Mouse (Mus musculus): ENCODE results near the gene 1700011L22Rik.

Gene 1700011L22Rik

DNA sequence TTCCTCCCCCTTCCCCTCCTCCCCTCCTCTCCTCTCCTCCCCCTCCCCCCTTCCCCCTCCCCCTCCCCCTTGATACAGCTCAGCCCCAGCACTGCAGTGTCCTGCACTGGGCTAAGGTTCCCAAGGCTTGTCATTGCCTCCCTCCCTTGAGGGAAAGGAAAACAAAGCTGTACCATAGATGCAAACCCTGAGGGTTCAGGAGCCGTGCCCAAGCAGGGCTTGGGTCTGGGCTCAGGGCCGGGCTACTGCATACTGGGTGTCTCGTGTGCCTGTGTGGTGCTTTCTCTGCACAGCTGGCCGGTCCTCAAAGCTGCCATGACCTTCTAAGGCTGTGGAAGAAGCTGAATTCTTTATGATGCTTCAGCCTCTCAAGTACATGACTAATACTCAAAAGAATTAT, 74.8 kb downstream of the 1700011L22Rik start:
- DNase-seq (ENCODE audit: low read depth): no peak

DNA sequence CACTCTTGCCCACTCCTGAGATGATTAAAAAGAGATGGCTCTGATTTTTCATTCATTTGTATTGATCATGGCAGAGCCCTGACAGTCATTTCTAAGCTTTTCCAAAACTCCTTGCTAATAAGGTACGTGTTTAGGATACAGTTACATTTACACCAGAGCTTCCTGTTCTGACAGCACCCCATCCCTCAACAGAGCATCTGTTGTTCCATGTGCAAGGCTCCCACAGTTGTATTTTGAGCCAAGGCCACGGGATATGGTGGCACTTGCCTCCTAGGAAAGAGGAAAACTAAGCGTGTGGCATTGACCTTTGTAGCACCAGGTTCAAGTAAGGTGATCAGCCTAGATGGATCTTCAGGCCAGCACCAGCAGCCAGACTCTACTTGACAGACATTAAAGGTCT, 83.1 kb downstream of the 1700011L22Rik start:
- no peak for DNase-seq (ENCODE audit: low read depth)

DNA sequence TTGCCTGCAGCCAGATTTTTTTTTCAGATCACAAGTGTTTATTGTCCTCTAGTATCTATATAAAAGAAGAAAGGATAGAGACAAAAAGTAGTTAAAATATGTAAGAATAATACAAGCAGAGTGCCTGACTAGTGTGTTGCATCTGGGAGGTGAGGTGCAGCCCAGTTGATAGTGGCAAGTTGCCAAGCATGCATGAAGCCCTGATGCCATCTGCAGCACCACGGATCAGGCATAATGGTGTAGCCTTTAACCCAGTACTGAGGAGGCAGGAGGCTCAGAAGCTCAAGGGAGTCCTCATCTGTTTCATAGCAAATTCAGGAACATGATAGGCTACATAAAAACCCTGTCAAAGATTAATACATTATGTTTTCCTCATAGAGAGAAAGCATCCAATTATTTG, 84.0 kb downstream of the 1700011L22Rik start:
- DNase-seq (ENCODE audit: low read depth): no peak

DNA sequence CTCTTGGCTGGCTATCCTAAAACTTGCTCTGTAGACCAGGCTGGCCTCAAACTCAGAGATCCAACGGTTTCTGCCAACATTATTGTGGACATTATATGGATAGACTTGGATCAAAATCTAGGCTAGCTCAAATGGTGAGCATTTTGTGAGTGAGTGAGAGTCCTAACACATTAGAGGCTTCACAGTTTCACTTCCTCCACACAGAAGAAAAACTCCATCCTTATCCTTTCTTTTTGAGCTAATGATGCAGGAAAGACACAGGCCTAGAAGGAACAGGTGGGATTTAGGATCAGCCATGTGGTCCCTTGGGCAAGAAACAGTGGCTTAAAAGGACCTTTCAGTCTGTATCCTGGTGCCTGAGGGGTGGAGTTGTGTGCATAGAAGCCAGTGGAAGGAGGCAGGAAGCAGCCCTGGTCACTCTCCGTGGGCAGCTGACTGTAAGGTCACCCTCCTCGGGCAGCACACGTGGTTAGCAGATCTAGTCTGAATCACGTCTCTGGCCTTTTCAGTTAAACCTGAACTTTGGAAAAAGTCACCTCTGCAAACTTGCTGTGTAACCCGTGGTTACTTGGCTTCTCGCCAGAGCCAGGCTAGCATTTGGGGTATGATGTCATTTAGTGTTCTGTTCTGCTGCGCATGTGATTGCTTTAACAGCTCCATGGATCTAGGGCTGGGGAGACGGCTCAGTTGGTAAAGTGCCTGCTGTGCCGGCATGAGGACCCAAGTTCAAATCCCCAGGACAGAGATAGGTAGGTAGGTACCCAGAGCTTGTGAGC, 85.6 kb downstream of the 1700011L22Rik start:
- DNase-seq (ENCODE audit: low read depth): no peak

DNA sequence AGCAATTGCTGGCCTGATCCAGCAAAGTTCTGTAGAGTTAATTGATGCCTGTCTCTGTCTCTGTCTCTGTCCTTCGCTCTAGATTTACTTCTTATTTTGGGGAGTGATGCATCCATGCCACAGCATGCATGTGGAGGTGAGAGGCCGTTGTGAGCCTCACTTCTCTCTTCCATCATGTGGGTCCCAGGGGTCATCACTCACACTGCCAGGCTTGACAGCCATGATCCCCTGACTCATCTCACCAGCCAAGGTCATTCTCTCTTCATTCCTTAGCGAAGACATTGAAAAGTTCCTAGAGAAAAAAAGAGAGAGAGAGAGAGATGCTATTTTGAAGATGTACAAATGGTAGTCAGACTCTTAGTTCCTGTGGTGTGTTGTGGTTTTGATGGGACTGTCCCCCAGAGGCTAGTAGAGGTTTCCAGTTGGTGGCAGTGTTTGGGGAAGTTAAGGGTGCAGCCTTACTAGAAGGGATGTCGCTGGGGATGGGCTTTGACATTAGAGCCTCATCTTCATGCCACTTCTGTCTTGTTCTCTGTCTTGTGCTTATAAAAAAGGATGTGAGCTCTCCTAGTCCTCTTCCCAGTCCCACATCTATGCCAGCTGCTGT, 87.1 kb downstream of the 1700011L22Rik start:
- peak; percentile 25 for DNase-seq (ENCODE audit: low read depth)

All from c-Kit-positive CD71-negative TER-119-negative erythroid progenitor cells, embryonic 14.5 days (primary cell).